Mouse (Mus musculus) left cerebral cortex, adult 6 months (tissue): ENCODE results near the gene Gapt. TPM values are rescaled to one million over a fixed set of nuclear protein-coding genes. Genes with fewer than 3 reads are reported as not detected.

Experiments
- long read RNA-seq, 2 experiments: library from polyadenylated mRNA; unstranded; transcript quantifications; one replicate each; pipeline ENCODE4 v2.0.0; 2019 to 2020
- polyA plus RNA-seq: library from polyadenylated mRNA; unstranded; fragments of <200 nt; fragmentation: Nextera tagmentation; gene quantifications from 2 replicates; pipeline ENCODE4 v1.2.3, GENCODE M21; 2021

Gapt gene
- polyA plus RNA-seq: not detected in 2 replicates
- long read RNA-seq, experiment 1: 0 reads
- long read RNA-seq, experiment 2: 0 reads

GRCm38 (mm10) chr13:110356941-110357340 is at the start of gene Gapt:
TSS of gene Gapt (minus strand) at chr13:110357199.

GRCm38 (mm10) chr13:110394291-110395178 is 37.5 kb upstream of the Gapt start, which contains the start of gene Plk2:
TSS of gene Plk2 (plus strand) at chr13:110395046.

Other genes starting within 250 kb of the Gapt start
- gene Rab3c, start 76.2 kb downstream of the Gapt start, polyA plus RNA-seq: 138 and 155 TPM in 2 replicates
- gene Plk2, start 37.8 kb upstream of the Gapt start, polyA plus RNA-seq: 111 and 138 TPM in 2 replicates